Mouse (Mus musculus) lung, postnatal 14 days (tissue): ENCODE data around the gene Uroc1.

Experiments used
- DNase-seq: peaks from one replicate; pipeline ENCODE4 v3.0.0; 2021

Gene Uroc1

GRCm38 (mm10) chr6:90359445-90359844, 26.4 kb downstream of the Uroc1 start:
- DNase-seq: no peak

- DNase-seq: peak; percentile 42
Observed at GRCm38 (mm10) chr6:90360024-90360781, 27.1 kb downstream of the Uroc1 start.

GRCm38 (mm10) chr6:90360922-90361614, 28.0 kb downstream of the Uroc1 start:
- no peak for DNase-seq

GRCm38 (mm10) chr6:90363301-90363700, 30.2 kb downstream of the Uroc1 start:
- DNase-seq: no peak

GRCm38 (mm10) chr6:90368976-90369724, 36.1 kb downstream of the Uroc1 start, which contains the start of gene Zxdc:
Zxdc (plus strand) TSS chr6:90369492.
- DNase-seq: peak; percentile 99

- DNase-seq: peak; percentile 37
Observed at GRCm38 (mm10) chr6:90369725-90370553, 36.9 kb downstream of the Uroc1 start.

GRCm38 (mm10) chr6:90374647-90375046, 41.6 kb downstream of the Uroc1 start:
- peak; percentile 65 for DNase-seq

GRCm38 (mm10) chr6:90377708-90378107, 44.6 kb downstream of the Uroc1 start:
- DNase-seq: no peak

GRCm38 (mm10) chr6:90381465-90381864, 48.4 kb downstream of the Uroc1 start:
- DNase-seq: no peak

- DNase-seq: no peak
Observed at GRCm38 (mm10) chr6:90390629-90391028, 57.5 kb downstream of the Uroc1 start.

GRCm38 (mm10) chr6:90393948-90394347, 60.9 kb downstream of the Uroc1 start:
- no peak for DNase-seq

GRCm38 (mm10) chr6:90395751-90396150, 62.7 kb downstream of the Uroc1 start:
- no peak for DNase-seq

- DNase-seq: no peak
Observed at GRCm38 (mm10) chr6:90397291-90397690, 64.2 kb downstream of the Uroc1 start.

GRCm38 (mm10) chr6:90408632-90409031, 75.5 kb downstream of the Uroc1 start:
- no peak for DNase-seq

- no peak for DNase-seq
Observed at GRCm38 (mm10) chr6:90410972-90411371, 77.9 kb downstream of the Uroc1 start.

GRCm38 (mm10) chr6:90411926-90412325, 78.8 kb downstream of the Uroc1 start:
- no peak for DNase-seq
